Mouse (Mus musculus) CH12.LX (cell line): ENCODE results near the gene Ift52. TPM values are rescaled to one million over a fixed set of nuclear protein-coding genes. Genes with fewer than 3 reads are reported as not detected.

Experiments used
- DNase-seq: peaks from one replicate; pipeline ENCODE4 v3.0.0-alpha.2; 2013; ENCODE audit errors: extremely low read depth
- H3K27ac ChIP-seq: 2 replicates; pipeline ENCODE4 v1.5.1; 2012; ENCODE audit warnings: low read depth, mild to moderate bottlenecking, control low read depth, moderate library complexity; ENCODE audit not compliant: insufficient read depth
- H3K27me3 ChIP-seq: replicated peaks from 2 replicates; pipeline ENCODE3; 2012; ENCODE audit warnings: inconsistent platforms
- H3K36me3 ChIP-seq, 2 experiments: replicated peaks in 1 of 2; 2 replicates each; pipeline versions ENCODE3 to v1.6.1; 2012; ENCODE audit warnings: inconsistent platforms in 1 of 2, low read length in 1 of 2, mild to moderate bottlenecking in 1 of 2, mixed read lengths in 1 of 2, moderate library complexity in 1 of 2; ENCODE audit not compliant: control insufficient read depth in 1 of 2, insufficient read depth in 1 of 2
- H3K4me1 ChIP-seq, 2 experiments: 2 replicates each; pipeline ENCODE4 v1.6.1; 2012; ENCODE audit warnings: inconsistent platforms in 1 of 2, moderate library complexity in 1 of 2; ENCODE audit not compliant: insufficient read depth in 2 of 2, control insufficient read depth in 1 of 2
- H3K4me2 ChIP-seq: 2 replicates; pipeline ENCODE4 v1.6.1; 2012; ENCODE audit warnings: low read depth, mild to moderate bottlenecking, control low read depth; ENCODE audit not compliant: poor library complexity, insufficient read depth, severe bottlenecking
- H3K4me3 ChIP-seq, 3 experiments: fragments of 150-350 bp in 1 of 3; sonication (generic) in 1 of 3; replicated peaks in 1 of 3; 2 replicates each; pipeline versions ENCODE3 to v1.5.1; 2011 to 2012; ENCODE audit warnings: low read depth in 2 of 3, low read length in 2 of 3, mild to moderate bottlenecking in 2 of 3, moderate library complexity in 2 of 3, control low read depth in 1 of 3, improper control_type of control experiment in 1 of 3, inconsistent platforms in 1 of 3, mixed read lengths in 1 of 3; ENCODE audit not compliant: poor library complexity in 1 of 3
- H3K79me2 ChIP-seq: replicated peaks from 2 replicates; pipeline ENCODE4 v1.6.1; 2012; ENCODE audit warnings: mild to moderate bottlenecking, moderate library complexity; ENCODE audit not compliant: control insufficient read depth, poor library complexity, insufficient read depth, severe bottlenecking; ENCODE audit errors: extremely low read depth
- H3K9ac ChIP-seq: 2 replicates; pipeline ENCODE4 v1.6.1; 2012; ENCODE audit warnings: low read depth, mild to moderate bottlenecking, control low read depth, moderate library complexity; ENCODE audit not compliant: insufficient read depth
- H3K9me3 ChIP-seq: replicated peaks from 2 replicates; pipeline ENCODE3; 2012; ENCODE audit warnings: low read length, inconsistent platforms, mixed read lengths
- BHLHE40 ChIP-seq: IDR thresholded peaks from 2 replicates; pipeline ENCODE4 v1.6.1; 2011; ENCODE audit warnings: mild to moderate bottlenecking, low read depth, low read length, improper control_type of control experiment
- CHD1 ChIP-seq: IDR thresholded peaks from 2 replicates; pipeline ENCODE4 v1.6.1; 2012; ENCODE audit warnings: low read depth, low read length, improper control_type of control experiment, inconsistent platforms
- CHD2 ChIP-seq: IDR thresholded peaks from 2 replicates; pipeline ENCODE4 v1.6.1; 2011; ENCODE audit warnings: low read length, improper control_type of control experiment
- CTCF ChIP-seq, 2 experiments: IDR thresholded peaks in 1 of 2; conservative IDR thresholded peaks in 1 of 2; 2 replicates each; pipeline ENCODE4 v1.5.1; 2011 to 2012; ENCODE audit warnings: low read depth in 2 of 2, low read length in 2 of 2, improper control_type of control experiment in 1 of 2, inconsistent platforms in 1 of 2, mild to moderate bottlenecking in 1 of 2, moderate library complexity in 1 of 2
- E2F4 ChIP-seq: IDR thresholded peaks from 2 replicates; pipeline ENCODE4 v1.6.1; 2011; ENCODE audit warnings: low read depth, low read length, improper control_type of control experiment; ENCODE audit not compliant: insufficient replicate concordance
- ELF1 ChIP-seq: IDR thresholded peaks from 2 replicates; pipeline ENCODE4 v1.6.1; 2014; ENCODE audit warnings: low read depth, mild to moderate bottlenecking, inconsistent platforms, low read length, improper control_type of control experiment
- EP300 ChIP-seq: IDR thresholded peaks from 2 replicates; pipeline ENCODE4 v1.6.1; 2011; ENCODE audit warnings: low read length, improper control_type of control experiment
- ETS1 ChIP-seq: conservative IDR thresholded peaks from 2 replicates; pipeline ENCODE4 v1.6.1; 2012; ENCODE audit warnings: low read depth, mild to moderate bottlenecking, inconsistent platforms, low read length, improper control_type of control experiment, moderate library complexity
- GABPA ChIP-seq: IDR thresholded peaks from 2 replicates; pipeline ENCODE4 v1.6.1; 2012; ENCODE audit warnings: low read depth, low read length, improper control_type of control experiment, inconsistent platforms; ENCODE audit not compliant: insufficient replicate concordance
- HCFC1 ChIP-seq: IDR thresholded peaks from 2 replicates; pipeline ENCODE4 v1.6.1; 2012; ENCODE audit warnings: low read depth, mild to moderate bottlenecking, inconsistent platforms, low read length, improper control_type of control experiment
- IRF4 ChIP-seq: IDR thresholded peaks from 2 replicates; pipeline ENCODE4 v1.6.1; 2014; ENCODE audit warnings: low read depth, mild to moderate bottlenecking, inconsistent platforms, low read length, improper control_type of control experiment
- KAT2A ChIP-seq: IDR thresholded peaks from 2 replicates; pipeline ENCODE4 v1.6.1; 2012; ENCODE audit warnings: low read length, improper control_type of control experiment, inconsistent platforms; ENCODE audit not compliant: insufficient replicate concordance
- MAFK ChIP-seq: IDR thresholded peaks from 2 replicates; pipeline ENCODE4 v1.6.1; 2011; ENCODE audit warnings: low read length, improper control_type of control experiment; ENCODE audit not compliant: insufficient replicate concordance
- MAX ChIP-seq: IDR thresholded peaks from 2 replicates; pipeline ENCODE4 v1.6.1; 2011; ENCODE audit warnings: low read length, improper control_type of control experiment
- MAZ ChIP-seq: IDR thresholded peaks from 2 replicates; pipeline ENCODE4 v1.6.1; 2012; ENCODE audit warnings: low read depth, mild to moderate bottlenecking, inconsistent platforms, low read length, improper control_type of control experiment, moderate library complexity
- MEF2A ChIP-seq: IDR thresholded peaks from 2 replicates; pipeline ENCODE4 v1.6.1; 2014; ENCODE audit warnings: low read depth, mild to moderate bottlenecking, inconsistent platforms, low read length, improper control_type of control experiment, borderline replicate concordance
- MXI1 ChIP-seq: IDR thresholded peaks from 2 replicates; pipeline ENCODE4 v1.6.1; 2011; ENCODE audit warnings: mild to moderate bottlenecking, low read depth, low read length, improper control_type of control experiment
- MYC ChIP-seq: IDR thresholded peaks from 2 replicates; pipeline ENCODE4 v1.6.1; 2011; ENCODE audit warnings: low read depth, mild to moderate bottlenecking, improper control_type of control experiment, low read length
- NELFE ChIP-seq: IDR thresholded peaks from 2 replicates; pipeline ENCODE4 v1.6.1; 2011; ENCODE audit warnings: low read depth, low read length, improper control_type of control experiment
- NRF1 ChIP-seq: IDR thresholded peaks from 2 replicates; pipeline ENCODE4 v1.6.1; 2014; ENCODE audit warnings: low read depth, mild to moderate bottlenecking, inconsistent platforms, low read length, improper control_type of control experiment, moderate library complexity
- PAX5 ChIP-seq: IDR thresholded peaks from 2 replicates; pipeline ENCODE4 v1.6.1; 2012; ENCODE audit warnings: low read length, inconsistent platforms, mixed read lengths
- POLR2A ChIP-seq: IDR thresholded peaks from 2 replicates; pipeline ENCODE4 v1.6.1; 2011; ENCODE audit warnings: low read depth, mild to moderate bottlenecking, improper control_type of control experiment, low read length
- SMC3 ChIP-seq: IDR thresholded peaks from 2 replicates; pipeline ENCODE4 v1.6.1; 2011; ENCODE audit warnings: low read depth, low read length, improper control_type of control experiment
- TBP ChIP-seq: conservative IDR thresholded peaks from 2 replicates; pipeline ENCODE4 v1.6.1; 2011; ENCODE audit warnings: low read depth, low read length, improper control_type of control experiment
- TCF12 ChIP-seq: IDR thresholded peaks from 2 replicates; pipeline ENCODE4 v1.6.1; 2014; ENCODE audit warnings: low read depth, mild to moderate bottlenecking, inconsistent platforms, low read length, improper control_type of control experiment
- UBTF ChIP-seq: IDR thresholded peaks from 2 replicates; pipeline ENCODE4 v1.6.1; 2012; ENCODE audit warnings: low read depth, mild to moderate bottlenecking, inconsistent platforms, low read length, improper control_type of control experiment, moderate library complexity
- USF2 ChIP-seq: conservative IDR thresholded peaks from 2 replicates; pipeline ENCODE4 v1.6.1; 2011; ENCODE audit warnings: low read depth, low read length, improper control_type of control experiment
- ZC3H11A ChIP-seq: IDR thresholded peaks from 2 replicates; pipeline ENCODE4 v1.6.1; 2012; ENCODE audit warnings: low read depth, mild to moderate bottlenecking, inconsistent platforms, low read length, improper control_type of control experiment
- dilution Hi-C: fragments of 300-500 bp; cut with MboI; formaldehyde crosslinking; loops from 2 replicates; pipeline ENCODE4 v1.14.3; 2020; ENCODE audit warnings: low sequenced_read_pairs; ENCODE audit not compliant: extremely low pct_unique_long_range_greater_than_20kb, extremely low pct_ligation_motif_present
- in situ Hi-C: fragments of 300-500 bp; cut with MboI; formaldehyde crosslinking; loops from 3 replicates; pipeline ENCODE4 v1.14.3; 2019; ENCODE audit warnings: low sequenced_read_pairs, low pct_ligation_motif_present, low pct_unique_long_range_greater_than_20kb, mixed read lengths
- polyA plus RNA-seq: library from polyadenylated mRNA; unstranded; fragments of >175 nt; gene quantifications from 2 replicates; pipeline ENCODE4 v1.2.1, GENCODE M21; 2012; ENCODE audit warnings: low read depth; ENCODE audit not compliant: insufficient read length
- total RNA-seq, 2 experiments: library from RNA; depleted of rRNA; stranded (reverse); fragments of 300-350 nt in 1 of 2; fragments of >200 nt in 1 of 2; gene quantifications; 2 replicates each; pipeline ENCODE4 v1.2.3; 2012 to 2014

The Ift52 gene
- total and polyA plus RNA-seq, 3 experiments, result 13.0 to 33.6 (median 14.4) TPM

- TF ChIP-seq E2F4, result peak; percentile 93; the same call in 1 of the 2 replicates
- no peak; the same call in 1 of the 2 replicates for TF ChIP-seq TCF12
- no peak for TF ChIP-seq CTCF (conservative IDR thresholded peaks at IDR 0.05 in 1 of 2, IDR thresholded peaks at IDR 0.05 in 1 of 2; ENCODE audit: low read depth in 2 of 2, low read length in 2 of 2)
- peak; percentile 81 for TF ChIP-seq NRF1
- no peak for TF ChIP-seq CHD2
- TF ChIP-seq TBP, result peak; percentile 69; the same call in 1 of the 2 replicates
- TF ChIP-seq BHLHE40, result peak; percentile 60
- TF ChIP-seq EP300, result no peak
- no peak for TF ChIP-seq PAX5
- TF ChIP-seq HCFC1, result no peak
Observed at GRCm38 (mm10) chr2:163054335-163054840, 37.2 kb downstream of the Ift52 start, which contains the start of gene Mybl2 (continued).

- Histone ChIP-seq H3K4me3 (peak overlapping the region; percentile 72 to 86 (median 82)), H3K4me2 (peak overlapping the region; percentile 75), H3K27me3 (no peaks in the 10 kb centered on the region), H3K27ac (peak overlapping the region; percentile 70; the same call in 1 of the 2 replicates), H3K79me2 (peaks cover 37% of the 10 kb centered on the region), H3K36me3 (peaks cover 6 to 24% of the 10 kb centered on the region in 2 experiments), H3K9me3 (no peaks in the 10 kb centered on the region), H3K4me1 (peaks cover 9 to 40% of the 10 kb centered on the region in 2 experiments; a peak in 3 of 4 replicates), H3K9ac (peak overlapping the region; percentile 75)
- dilution Hi-C loops, result no loop called here
- DNase-seq, result peak; percentile 66
- TF ChIP-seq ETS1 (peak; percentile 64), GABPA (no peak), PAX5 (no peak), KAT2A (0 out of 2 replicates have a peak, but pooled peaks have one; percentile 22), UBTF (no peak; the same call in 1 of the 2 replicates), SMC3 (no peak), MAX (no peak), USF2 (no peak), TBP (no peak), ZC3H11A (no peak), CHD2 (0 out of 2 replicates have a peak, but pooled peaks have one; percentile 19), MXI1 (no peak), NRF1 (no peak), MYC (no peak), CHD1 (0 out of 2 replicates have a peak, but pooled peaks have one; percentile 4), POLR2A (0 out of 2 replicates have a peak, but pooled peaks have one; percentile 24), IRF4 (peak; percentile 62; the same call in 1 of the 2 replicates), MAFK (0 out of 2 replicates have a peak, but pooled peaks have one; percentile 14), TCF12 (peak; percentile 63), HCFC1 (no peak; the same call in 1 of the 2 replicates), ELF1 (no peak; the same call in 1 of the 2 replicates), EP300 (peak; percentile 61), NELFE (no peak), BHLHE40 (peak; percentile 14; the same call in 1 of the 2 replicates), MEF2A (peak; percentile 28; the same call in 1 of the 2 replicates), MAZ (no peak)
- TF ChIP-seq, all 38 proteins: peak for 11
- in situ Hi-C loops, result no loop called here
Observed at GRCm38 (mm10) chr2:163054891-163055494, 37.8 kb downstream of the Ift52 start.
